Mouse (Mus musculus) embryo, embryonic 11.5 days (tissue): ENCODE data around the gene Fam124a.
"Not testable (repeated sequence)": the region's sequence is repeated elsewhere in the genome, so short reads cannot be mapped to it uniquely, and the experiment has no call there.

ENCODE experiments used
- DNase-seq: peaks from one replicate; pipeline ENCODE4 v3.0.0-alpha.2; 2012; ENCODE audit warnings: low read depth, low spot score

Fam124a gene

GRCm38 (mm10) chr14:62574906-62575305, 19.4 kb downstream of the Fam124a start:
- no peak for DNase-seq

GRCm38 (mm10) chr14:62575862-62576261, 20.3 kb downstream of the Fam124a start:
- no peak for DNase-seq

GRCm38 (mm10) chr14:62580945-62581344, 25.4 kb downstream of the Fam124a start:
- no peak for DNase-seq

GRCm38 (mm10) chr14:62581768-62582167, 26.2 kb downstream of the Fam124a start:
- no peak for DNase-seq

GRCm38 (mm10) chr14:62584637-62585036, 29.1 kb downstream of the Fam124a start:
- DNase-seq: no peak

GRCm38 (mm10) chr14:62585338-62585737, 29.8 kb downstream of the Fam124a start:
- DNase-seq: no peak

GRCm38 (mm10) chr14:62600109-62600522, 44.6 kb downstream of the Fam124a start:
- DNase-seq: no peak

- DNase-seq: no peak
Observed at GRCm38 (mm10) chr14:62602271-62602670, 46.7 kb downstream of the Fam124a start.

- DNase-seq: no peak
Observed at GRCm38 (mm10) chr14:62602869-62603268, 47.3 kb downstream of the Fam124a start.

- DNase-seq: no peak
Observed at GRCm38 (mm10) chr14:62607791-62608196, 52.3 kb downstream of the Fam124a start.

GRCm38 (mm10) chr14:62609904-62610303, 54.4 kb downstream of the Fam124a start:
- no peak for DNase-seq

GRCm38 (mm10) chr14:62622393-62622792, 66.9 kb downstream of the Fam124a start:
- DNase-seq: no peak

- no peak for DNase-seq
Observed at GRCm38 (mm10) chr14:62627951-62628350, 72.4 kb downstream of the Fam124a start.

- peak; percentile 23 for DNase-seq
Observed at GRCm38 (mm10) chr14:62637436-62638344, 82.2 kb downstream of the Fam124a start.

- DNase-seq: no peak
Observed at GRCm38 (mm10) chr14:62638345-62638702, 82.8 kb downstream of the Fam124a start.

GRCm38 (mm10) chr14:62639111-62639510, 83.6 kb downstream of the Fam124a start:
- no peak for DNase-seq

GRCm38 (mm10) chr14:62639551-62639950, 84.0 kb downstream of the Fam124a start:
- no peak for DNase-seq

- no peak for DNase-seq
Observed at GRCm38 (mm10) chr14:62640396-62640795, 84.9 kb downstream of the Fam124a start.

- DNase-seq: not testable (repeated sequence)
Observed at GRCm38 (mm10) chr14:62642368-62642767, 86.8 kb downstream of the Fam124a start.

GRCm38 (mm10) chr14:62648405-62648804, 92.9 kb downstream of the Fam124a start:
- DNase-seq: no peak

- no peak for DNase-seq
Observed at GRCm38 (mm10) chr14:62650376-62650775, 94.8 kb downstream of the Fam124a start.

- no peak for DNase-seq
Observed at GRCm38 (mm10) chr14:62651771-62652170, 96.2 kb downstream of the Fam124a start.

GRCm38 (mm10) chr14:62655996-62656395, 100.5 kb downstream of the Fam124a start:
- DNase-seq: no peak
